Mouse (Mus musculus): Measurements from ENCODE around the gene Frmd5. TPM values are rescaled to one million over a fixed set of nuclear protein-coding genes. Genes with fewer than 3 reads are reported as not detected.

The Frmd5 gene
- polyA plus RNA-seq, 1 experiment from 2014 or later, result 0.42 TPM

DNA sequence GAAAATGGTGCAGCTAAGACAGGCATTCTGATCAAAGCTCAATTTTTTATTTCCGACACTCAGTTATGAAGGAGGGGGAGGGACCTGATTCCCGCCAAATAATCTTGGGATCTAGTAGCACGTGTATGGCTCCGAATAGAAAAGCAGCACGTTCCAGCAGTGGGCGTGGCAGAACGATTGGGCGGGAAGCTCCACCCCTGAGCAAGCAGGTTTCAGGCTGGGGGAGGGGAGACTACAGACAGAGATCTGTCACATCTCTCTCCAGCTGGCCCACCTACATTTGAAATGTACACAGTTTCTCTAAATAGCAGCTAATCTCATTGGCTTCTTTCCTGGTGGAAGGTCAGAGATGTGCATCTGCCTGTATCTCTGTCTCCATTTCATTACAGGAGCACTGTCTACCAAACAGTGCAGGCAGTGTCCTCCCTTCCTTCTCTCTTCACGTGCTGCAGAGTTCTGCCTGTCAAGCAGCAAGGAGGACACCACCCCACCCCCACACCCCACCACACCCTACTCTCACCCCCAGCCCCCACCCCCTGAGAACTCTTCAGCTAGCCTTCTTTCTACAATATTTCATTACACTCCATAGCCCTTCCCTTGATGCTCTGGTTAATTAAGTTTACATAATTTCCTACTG, 95.0 kb downstream of the Frmd5 start:
- H3K9me3 ChIP-seq (replicated peaks; ENCODE audit: low read length), result no peaks in the 10 kb centered on the region
- ATAC-seq (replicated peaks; ENCODE audit: low FRiP score, low read depth) (no peak), DNase-seq (ENCODE audit: low spot score) (no peak)
- WGBS, result 28% methylated on average over 9 of the region's 9 CpGs
- no peak overlapping the region for H3K27ac ChIP-seq
- H3K4me2 ChIP-seq (ENCODE audit: low read length), result no peak overlapping the region
- no peak overlapping the region for H3K9ac ChIP-seq (ENCODE audit: low read depth, low read length)
- no peaks in the 10 kb centered on the region for H3K4me1 ChIP-seq (replicated peaks; ENCODE audit: insufficient read depth, low read length)
- no peak overlapping the region for H3K4me3 ChIP-seq (replicated peaks; ENCODE audit: low read depth, low read length)
- H3K36me3 ChIP-seq (ENCODE audit: insufficient read depth, low read length), result no peaks in the 10 kb centered on the region
- H3K27me3 ChIP-seq (ENCODE audit: insufficient read depth, low read length), result no peaks in the 10 kb centered on the region
- TF ChIP-seq CTCF (IDR thresholded peaks at IDR 0.05; ENCODE audit: low read depth), result no peak

DNA sequence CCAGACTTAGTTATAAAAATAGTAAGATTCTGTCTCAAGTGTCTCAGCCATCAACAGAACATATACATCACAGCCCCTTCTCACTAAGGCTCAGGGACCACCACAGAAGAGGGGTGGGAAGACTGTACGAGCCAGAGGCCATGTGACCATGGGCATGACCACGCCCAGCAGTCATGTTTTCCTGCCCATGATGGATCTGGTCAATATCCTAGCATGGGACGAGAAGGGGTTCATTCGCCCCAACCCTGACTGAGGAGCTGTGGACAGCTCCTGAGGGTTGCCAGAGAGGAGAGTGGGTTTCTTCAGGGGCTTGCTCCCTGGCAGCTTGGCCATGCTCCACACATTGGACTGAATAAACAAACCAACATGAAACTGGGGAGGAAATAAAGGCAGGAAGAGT, 97.8 kb downstream of the Frmd5 start:
- no peak for ATAC-seq (replicated peaks; ENCODE audit: low FRiP score, low read depth)
- no peaks in the 10 kb centered on the region for H3K36me3 ChIP-seq (ENCODE audit: insufficient read depth, low read length)
- H3K4me1 ChIP-seq (replicated peaks; ENCODE audit: insufficient read depth, low read length), result no peaks in the 10 kb centered on the region
- DNase-seq (ENCODE audit: low spot score), result no peak
- 84% methylated on average over 4 of the region's 4 CpGs for WGBS
- no peak overlapping the region for H3K4me2 ChIP-seq (ENCODE audit: low read length)
- no peak overlapping the region for H3K9ac ChIP-seq (ENCODE audit: low read depth, low read length)
- no peak overlapping the region for H3K27ac ChIP-seq
- no peak overlapping the region for H3K4me3 ChIP-seq (replicated peaks; ENCODE audit: low read depth, low read length)
- no peaks in the 10 kb centered on the region for H3K9me3 ChIP-seq (replicated peaks; ENCODE audit: low read length)
- H3K27me3 ChIP-seq (ENCODE audit: insufficient read depth, low read length), result no peaks in the 10 kb centered on the region
- no peak for TF ChIP-seq CTCF (IDR thresholded peaks at IDR 0.05; ENCODE audit: low read depth)

DNA sequence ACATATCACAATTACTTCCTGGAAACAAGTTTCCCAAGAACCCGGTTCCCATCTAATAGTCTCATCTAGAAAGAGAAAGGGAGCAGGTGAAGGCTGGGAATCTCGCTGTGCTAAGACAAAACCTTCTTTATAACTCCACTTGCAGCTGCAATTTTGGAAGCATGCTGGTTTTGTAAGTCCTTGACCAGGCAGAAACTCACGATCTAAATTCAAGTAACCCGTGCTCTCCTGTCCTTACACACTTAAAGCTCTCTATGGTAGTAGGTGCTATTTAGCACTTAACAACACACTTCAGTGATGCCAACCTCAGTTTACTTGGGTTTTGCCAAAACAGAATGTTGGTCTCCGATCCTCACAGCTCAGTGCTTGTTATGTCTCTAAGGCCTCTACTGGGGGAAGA, 99.4 kb downstream of the Frmd5 start:
- no peak for TF ChIP-seq CTCF (IDR thresholded peaks at IDR 0.05; ENCODE audit: low read depth)
- 83% methylated on average over 5 of the region's 5 CpGs for WGBS
- Histone ChIP-seq H3K27me3 (ENCODE audit: insufficient read depth, low read length) (no peaks in the 10 kb centered on the region), H3K9ac (ENCODE audit: low read depth, low read length) (no peak overlapping the region), H3K4me1 (replicated peaks; ENCODE audit: insufficient read depth, low read length) (no peaks in the 10 kb centered on the region), H3K4me2 (ENCODE audit: low read length) (no peak overlapping the region), H3K9me3 (replicated peaks; ENCODE audit: low read length) (no peaks in the 10 kb centered on the region), H3K4me3 (replicated peaks; ENCODE audit: low read depth, low read length) (no peak overlapping the region), H3K27ac (no peak overlapping the region), H3K36me3 (ENCODE audit: insufficient read depth, low read length) (no peaks in the 10 kb centered on the region)
- no peak for ATAC-seq (replicated peaks; ENCODE audit: low FRiP score, low read depth)
- DNase-seq (ENCODE audit: low spot score), result no peak

DNA sequence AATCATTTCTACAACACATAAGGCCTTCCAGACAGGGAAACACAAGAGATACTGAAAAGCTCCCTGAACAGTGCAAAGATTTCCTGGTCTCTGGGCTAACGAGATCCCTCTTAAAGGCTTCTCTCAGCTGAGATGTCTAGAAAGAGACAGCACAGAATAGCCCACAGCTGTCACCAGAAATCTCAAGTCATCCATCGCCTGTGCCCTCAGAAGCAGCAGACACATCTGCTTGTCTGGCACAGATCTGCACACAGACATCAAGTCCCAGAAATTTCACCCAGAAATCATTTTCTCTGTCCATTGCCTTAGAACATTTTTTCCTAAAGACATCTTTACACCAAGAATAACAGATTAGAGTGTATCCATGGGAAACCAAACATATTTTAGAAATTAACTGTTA, 101.1 kb downstream of the Frmd5 start:
- no peak for TF ChIP-seq CTCF (IDR thresholded peaks at IDR 0.05; ENCODE audit: low read depth)
- Histone ChIP-seq H3K27me3 (ENCODE audit: insufficient read depth, low read length) (no peaks in the 10 kb centered on the region), H3K9ac (ENCODE audit: low read depth, low read length) (no peak overlapping the region), H3K4me2 (ENCODE audit: low read length) (no peak overlapping the region), H3K36me3 (ENCODE audit: insufficient read depth, low read length) (no peaks in the 10 kb centered on the region), H3K4me1 (replicated peaks; ENCODE audit: insufficient read depth, low read length) (no peaks in the 10 kb centered on the region), H3K4me3 (replicated peaks; ENCODE audit: low read depth, low read length) (no peak overlapping the region), H3K9me3 (replicated peaks; ENCODE audit: low read length) (no peaks in the 10 kb centered on the region), H3K27ac (no peak overlapping the region)
- ATAC-seq (replicated peaks; ENCODE audit: low FRiP score, low read depth) (no peak), DNase-seq (ENCODE audit: low spot score) (no peak)
- WGBS, result 70% methylated on average over 2 of the region's 2 CpGs

DNA sequence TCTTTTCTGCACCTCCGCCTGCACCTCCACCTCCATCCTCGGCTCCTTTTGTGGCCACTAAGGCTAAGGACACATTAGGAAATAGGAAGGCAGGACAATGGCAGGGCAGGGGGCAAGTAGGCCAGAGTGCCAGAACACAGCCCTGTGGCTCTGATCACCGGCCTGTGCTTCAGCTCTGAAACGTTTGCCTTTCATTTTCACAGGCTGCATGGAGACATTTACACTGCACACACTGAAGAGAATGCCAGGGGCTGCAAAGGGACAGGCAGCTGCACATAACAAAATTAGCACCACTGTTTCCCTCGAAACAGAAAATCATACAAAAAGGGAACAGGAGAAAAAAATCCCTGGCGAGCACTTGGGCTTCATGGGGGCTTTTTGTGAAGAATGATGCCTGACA, 107.6 kb downstream of the Frmd5 start:
- Histone ChIP-seq H3K9me3 (replicated peaks; ENCODE audit: low read length) (no peaks in the 10 kb centered on the region), H3K4me3 (replicated peaks; ENCODE audit: low read depth, low read length) (no peak overlapping the region), H3K27ac (no peak overlapping the region), H3K4me1 (replicated peaks; ENCODE audit: insufficient read depth, low read length) (no peaks in the 10 kb centered on the region), H3K9ac (ENCODE audit: low read depth, low read length) (no peak overlapping the region), H3K36me3 (ENCODE audit: insufficient read depth, low read length) (no peaks in the 10 kb centered on the region), H3K4me2 (ENCODE audit: low read length) (no peak overlapping the region), H3K27me3 (ENCODE audit: insufficient read depth, low read length) (no peaks in the 10 kb centered on the region)
- ATAC-seq (replicated peaks; ENCODE audit: low FRiP score, low read depth), result no peak
- TF ChIP-seq CTCF (IDR thresholded peaks at IDR 0.05; ENCODE audit: low read depth), result no peak
- WGBS, result 54% methylated on average over 6 of the region's 6 CpGs
- no peak for DNase-seq (ENCODE audit: low spot score)

DNA sequence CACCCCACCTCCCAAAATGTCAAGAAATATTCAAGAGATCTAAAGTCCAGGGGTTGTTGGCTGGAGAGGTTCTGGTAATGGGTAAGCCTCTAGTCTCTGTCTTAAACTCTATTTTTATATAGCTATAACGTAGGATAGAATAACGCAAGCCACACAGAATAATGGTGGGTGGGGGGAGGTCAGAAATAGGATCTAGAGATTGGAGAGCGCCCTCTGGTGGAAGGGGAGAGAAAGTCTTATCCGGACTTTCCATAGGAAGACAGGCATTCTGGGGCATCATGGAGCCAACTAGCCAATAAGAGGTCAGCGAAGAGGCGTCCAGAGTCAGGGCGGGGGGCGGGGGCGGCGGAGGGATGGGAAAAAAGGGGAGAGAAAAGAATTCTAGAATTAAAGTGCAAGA, 111.5 kb downstream of the Frmd5 start:
- H3K36me3 ChIP-seq (ENCODE audit: insufficient read depth, low read length), result no peaks in the 10 kb centered on the region
- WGBS, result 84% methylated on average over 10 of the region's 10 CpGs
- no peaks in the 10 kb centered on the region for H3K4me1 ChIP-seq (replicated peaks; ENCODE audit: insufficient read depth, low read length)
- DNase-seq (ENCODE audit: low spot score), result no peak
- no peaks in the 10 kb centered on the region for H3K27me3 ChIP-seq (ENCODE audit: insufficient read depth, low read length)
- no peak overlapping the region for H3K4me3 ChIP-seq (replicated peaks; ENCODE audit: low read depth, low read length)
- TF ChIP-seq CTCF (IDR thresholded peaks at IDR 0.05; ENCODE audit: low read depth), result peak; percentile 51
- H3K27ac ChIP-seq, result no peak overlapping the region
- ATAC-seq (replicated peaks; ENCODE audit: low FRiP score, low read depth), result no peak
- no peak overlapping the region for H3K9ac ChIP-seq (ENCODE audit: low read depth, low read length)
- no peak overlapping the region for H3K4me2 ChIP-seq (ENCODE audit: low read length)
- no peaks in the 10 kb centered on the region for H3K9me3 ChIP-seq (replicated peaks; ENCODE audit: low read length)

DNA sequence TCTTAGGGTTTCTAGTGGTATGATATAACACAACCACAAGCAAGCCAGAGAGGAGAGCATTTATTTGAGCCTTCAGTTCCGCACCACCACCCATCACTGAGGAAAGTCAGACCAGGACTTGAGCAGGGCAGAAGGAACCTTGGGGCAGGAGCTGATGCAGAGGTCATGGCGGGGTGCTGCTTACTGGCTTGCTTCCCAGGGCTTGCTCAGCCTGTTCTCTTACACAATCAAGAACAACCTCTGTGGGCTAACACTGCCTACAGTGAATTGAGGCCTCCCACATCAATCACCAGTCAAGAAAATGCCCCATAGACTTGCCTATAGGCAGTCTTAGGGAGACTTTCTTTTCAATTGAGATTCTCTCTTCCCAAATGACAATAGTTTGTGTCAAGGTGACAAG, 118.8 kb downstream of the Frmd5 start:
- ATAC-seq (replicated peaks; ENCODE audit: low FRiP score, low read depth) (no peak), DNase-seq (ENCODE audit: low spot score) (no peak)
- no peak overlapping the region for H3K27ac ChIP-seq
- H3K4me2 ChIP-seq (ENCODE audit: low read length), result no peak overlapping the region
- H3K9me3 ChIP-seq (replicated peaks; ENCODE audit: low read length), result no peaks in the 10 kb centered on the region
- H3K9ac ChIP-seq (ENCODE audit: low read depth, low read length), result no peak overlapping the region
- WGBS, result 62% methylated on average over 2 of the region's 2 CpGs
- H3K4me1 ChIP-seq (replicated peaks; ENCODE audit: insufficient read depth, low read length), result no peaks in the 10 kb centered on the region
- H3K36me3 ChIP-seq (ENCODE audit: insufficient read depth, low read length), result no peaks in the 10 kb centered on the region
- no peak overlapping the region for H3K4me3 ChIP-seq (replicated peaks; ENCODE audit: low read depth, low read length)
- no peaks in the 10 kb centered on the region for H3K27me3 ChIP-seq (ENCODE audit: insufficient read depth, low read length)
- TF ChIP-seq CTCF (IDR thresholded peaks at IDR 0.05; ENCODE audit: low read depth), result no peak

Measured in kidney, postnatal 0 days (tissue).